ENCODE assay signal across 8 mouse cellular contexts in the genomic region with DNA sequence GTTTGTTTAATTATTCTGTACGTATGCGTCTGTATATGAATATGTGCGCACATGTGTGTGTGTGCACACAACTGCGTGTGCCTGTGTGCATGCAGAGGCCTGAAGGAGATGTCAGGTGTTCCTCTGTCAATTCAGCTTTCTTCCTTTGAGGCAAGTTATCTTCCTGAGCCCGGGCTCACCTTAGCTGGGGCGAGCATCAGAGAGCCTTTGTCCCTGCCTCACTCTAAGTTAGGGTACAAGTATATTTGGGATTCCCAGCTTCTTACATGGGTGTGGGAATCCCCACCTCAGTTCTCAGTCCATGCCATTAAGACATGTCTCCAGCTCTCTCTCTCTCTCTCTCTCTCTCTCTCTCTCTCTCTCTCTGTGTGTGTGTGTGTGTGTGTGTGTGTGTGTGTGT. TPM values are rescaled to one million over a fixed set of nuclear protein-coding genes. Genes with fewer than 3 reads are reported as not detected.
DNase-seq lines count a peak whose midpoint lies in the region; ATAC-seq and TF ChIP-seq lines count a peak whose summit lies in the region.

No protein-coding gene starts in this region.

- H3K4me1 ChIP-seq in lung, adult 2 months (ENCODE audit: control insufficient read depth, insufficient read depth, low read length), result peaks cover 12% of the 10 kb centered on the region
- peaks cover 34% of the 10 kb centered on the region for H3K4me1 ChIP-seq in forebrain, embryonic 12.5 days
- H3K4me1 ChIP-seq in limb, embryonic 15.5 days, result peaks cover 23% of the 10 kb centered on the region
- H3K4me1 ChIP-seq in olfactory bulb, adult 2 months (ENCODE audit: control insufficient read depth, insufficient read depth, low read length), result peaks cover 16% of the 10 kb centered on the region
- no peaks in the 10 kb centered on the region for H3K4me1 ChIP-seq in cerebellum, adult 2 months (ENCODE audit: control insufficient read depth, insufficient read depth, low read length)

- H3K9me3 ChIP-seq in forebrain, embryonic 12.5 days, result no peaks in the 10 kb centered on the region
- H3K9me3 ChIP-seq in limb, embryonic 15.5 days, result no peaks in the 10 kb centered on the region

- WGBS in lung, adult 2 months, result 24% methylated on average over 6 of the region's 6 CpGs
- 4% methylated on average over 6 of the region's 6 CpGs for WGBS in forebrain, embryonic 12.5 days
- 3% methylated on average over 6 of the region's 6 CpGs for WGBS in limb, embryonic 15.5 days
- 17% methylated on average over 6 of the region's 6 CpGs for WGBS in olfactory bulb, adult 2 months
- WGBS in cerebellum, adult 2 months, result 37% methylated on average over 6 of the region's 6 CpGs

- peak overlapping the region; percentile 51 for H3K9ac ChIP-seq in forebrain, embryonic 12.5 days
- no peak overlapping the region for H3K9ac ChIP-seq in limb, embryonic 15.5 days

- DNase-seq in lung, adult 2 months, result no peak
- DNase-seq in lung, postnatal 10 days, result no peak
- no peak for DNase-seq in cerebellum, adult 2 months
- DNase-seq in thymus, adult 18-20 months, result no peak
- no peak for DNase-seq in ovary, postnatal 10 days (ENCODE audit: low spot score)

- H3K4me2 ChIP-seq in forebrain, embryonic 12.5 days, result peak overlapping the region; percentile 59
- peak overlapping the region; percentile 53 for H3K4me2 ChIP-seq in limb, embryonic 15.5 days

- H3K4me3 ChIP-seq in lung, adult 2 months (replicated peaks; ENCODE audit: extremely low read depth, low read depth, low read length), result peak overlapping the region; percentile 91
- peak overlapping the region; percentile 31 for H3K4me3 ChIP-seq in forebrain, embryonic 12.5 days (replicated peaks)
- peak overlapping the region; percentile 30 for H3K4me3 ChIP-seq in limb, embryonic 15.5 days
- peak overlapping the region; percentile 34; the same call in 1 of the 2 replicates for H3K4me3 ChIP-seq in olfactory bulb, adult 2 months (ENCODE audit: insufficient read depth, low read depth, low read length)
- no peak overlapping the region for H3K4me3 ChIP-seq in cerebellum, adult 2 months (replicated peaks; ENCODE audit: insufficient read depth, low read depth, low read length)

- H3K27me3 ChIP-seq in forebrain, embryonic 12.5 days, result no peaks in the 10 kb centered on the region
- H3K27me3 ChIP-seq in limb, embryonic 15.5 days, result no peaks in the 10 kb centered on the region
- no peaks in the 10 kb centered on the region for H3K27me3 ChIP-seq in cerebellum, adult 2 months (ENCODE audit: control insufficient read depth, insufficient read depth, low read length)

- no peak for TF ChIP-seq CTCF in lung, adult 2 months (IDR thresholded peaks at IDR 0.05; ENCODE audit: insufficient read depth, low read length)
- no peak for TF ChIP-seq CTCF in olfactory bulb, adult 2 months (IDR thresholded peaks at IDR 0.05; ENCODE audit: insufficient read depth, low read depth, low read length)
- no peak for TF ChIP-seq CTCF in cerebellum, adult 2 months (IDR thresholded peaks at IDR 0.05; ENCODE audit: borderline replicate concordance, insufficient read depth, low read depth, low read length)

- H3K36me3 ChIP-seq in forebrain, embryonic 12.5 days (replicated peaks), result no peaks in the 10 kb centered on the region
- no peaks in the 10 kb centered on the region for H3K36me3 ChIP-seq in limb, embryonic 15.5 days

- ATAC-seq in forebrain, embryonic 12.5 days (ENCODE audit: low FRiP score), result peak; percentile 57
- no peak for ATAC-seq in limb, embryonic 15.5 days (ENCODE audit: insufficient number of reproducible peaks, low FRiP score, low TSS enrichment, low read depth)

- TF ChIP-seq POLR2A in lung, adult 2 months (IDR thresholded peaks at IDR 0.05; ENCODE audit: borderline replicate concordance, extremely low read depth, low read depth, low read length), result no peak
- TF ChIP-seq POLR2A in olfactory bulb, adult 2 months (IDR thresholded peaks at IDR 0.05; ENCODE audit: insufficient read depth, low read depth, low read length), result no peak
- TF ChIP-seq POLR2A in cerebellum, adult 2 months (IDR thresholded peaks at IDR 0.05; ENCODE audit: borderline replicate concordance, insufficient read depth, low read length), result no peak

- H3K27ac ChIP-seq in forebrain, embryonic 12.5 days, result peak overlapping the region; percentile 89
- peak overlapping the region; percentile 92 for H3K27ac ChIP-seq in limb, embryonic 15.5 days
- H3K27ac ChIP-seq in olfactory bulb, adult 2 months (ENCODE audit: insufficient read depth, low read depth, low read length), result peak overlapping the region; percentile 84
- no peak overlapping the region; the same call in 1 of the 2 replicates for H3K27ac ChIP-seq in cerebellum, adult 2 months (ENCODE audit: insufficient read depth, low read length)

RNA-seq across cellular contexts. Expression of a gene that starts 56.2 kb away (rescaled TPM):
- 0.02 and 0.07 TPM in 2 replicates for polyA plus RNA-seq in lung, adult 2 months (2012; rRNA removed)
- polyA plus RNA-seq in forebrain, embryonic 12.5 days (2016; fragmentation: Nextera tagmentation; extraction: Ambion mirVana), result 0.61 and 0.88 TPM in 2 replicates
- 0.04 TPM in 1 of 2 replicates, not detected in the other for polyA plus RNA-seq in limb, embryonic 15.5 days (2015; fragmentation: Nextera tagmentation; extraction: Ambion mirVana)
- not detected in 2 replicates for polyA plus RNA-seq in olfactory bulb, adult 2 months (2012; ENCODE audit: insufficient read depth, insufficient read length, low replicate concordance, missing spikeins)
- polyA plus RNA-seq in cerebellum, adult 2 months (2012; rRNA removed), result 7.1 and 9.2 TPM in 2 replicates
